ENCODE assay signal across 8 mouse cellular contexts in genomic region chr16:45757421-45758078, GRCm38 (mm10). TPM values are rescaled to one million over a fixed set of nuclear protein-coding genes. Genes with fewer than 3 reads are reported as not detected.
A peak's percentile ranks its signal among the peaks of the same experiment; 100 is the strongest.
DNase-seq lines count a peak whose midpoint lies in the region; ATAC-seq and TF ChIP-seq lines count a peak whose summit lies in the region.
"Had no signal": no experiment of that assay in that cellular context is flagged by ENCODE, and none has a peak within 500 bp of the region (broad histone marks: within the 10 kb centered on the region; RNA-seq: fewer than 3 reads in every experiment).

No protein-coding gene starts in this region.

- no peaks in the 10 kb centered on the region for H3K4me1 ChIP-seq in embryonic facial prominence, embryonic 13.5 days
- peaks cover 2% of the 10 kb centered on the region for H3K4me1 ChIP-seq in liver, adult 2 months (ENCODE audit: control insufficient read depth, insufficient read depth, low read length)

- 84% methylated on average over 12 of the region's 12 CpGs for WGBS in embryonic facial prominence, embryonic 13.5 days
- 78% methylated on average over 12 of the region's 12 CpGs for WGBS in liver, adult 2 months

- H3K27ac ChIP-seq in embryonic facial prominence, embryonic 13.5 days = peak overlapping the region; percentile 24; the same call in 1 of the 2 replicates
- H3K27ac ChIP-seq in liver, adult 2 months (replicated peaks; ENCODE audit: insufficient read depth, low read depth, low read length) = peak overlapping the region; percentile 91
- H3K27ac ChIP-seq: liver, embryonic 14.5 days had no signal

- H3K79me2 ChIP-seq in liver, adult 2 months (ENCODE audit: control insufficient read depth, insufficient read depth, low read length) = no peaks in the 10 kb centered on the region

- no peak overlapping the region for H3K4me3 ChIP-seq in embryonic facial prominence, embryonic 13.5 days
- H3K4me3 ChIP-seq in liver, adult 2 months (ENCODE audit: insufficient read depth, low read depth, low read length) = no peak overlapping the region

- peaks cover 27% of the 10 kb centered on the region for H3K36me3 ChIP-seq in embryonic facial prominence, embryonic 13.5 days
- peaks cover 30% of the 10 kb centered on the region for H3K36me3 ChIP-seq in liver, adult 2 months (ENCODE audit: control insufficient read depth, insufficient read depth, low read length)

- H3K9ac ChIP-seq in embryonic facial prominence, embryonic 13.5 days = no peak overlapping the region
- no peak overlapping the region for H3K9ac ChIP-seq in liver, adult 2 months (ENCODE audit: low read depth, low read length)
- H3K9ac ChIP-seq: liver, embryonic 14.5 days had no signal

- H3K4me2 ChIP-seq in embryonic facial prominence, embryonic 13.5 days = no peak overlapping the region

- H3K9me3 ChIP-seq in embryonic facial prominence, embryonic 13.5 days = no peaks in the 10 kb centered on the region

- TF ChIP-seq CTCF in liver, adult 2 months (IDR thresholded peaks at IDR 0.05; ENCODE audit: low read depth, low read length) = no peak

- H3K27me3 ChIP-seq in embryonic facial prominence, embryonic 13.5 days = no peaks in the 10 kb centered on the region
- no peaks in the 10 kb centered on the region for H3K27me3 ChIP-seq in liver, adult 2 months (ENCODE audit: control insufficient read depth, insufficient read depth, low read length)

- no peak for TF ChIP-seq POLR2A in liver, adult 2 months (IDR thresholded peaks at IDR 0.05; ENCODE audit: extremely low read depth, insufficient read depth, low read length)

- no peak for ATAC-seq in embryonic facial prominence, embryonic 13.5 days (ENCODE audit: insufficient number of reproducible peaks, insufficient read depth, low FRiP score, low TSS enrichment, low read depth)
- peak; percentile 46 to 57 for ATAC-seq in hematopoietic stem cell, adult 5-6 weeks (replicated peaks in 1 of 2; ENCODE audit: insufficient read depth in 1 of 2, low FRiP score in 2 of 2, low TSS enrichment in 1 of 2, low read depth in 1 of 2, poor library complexity in 2 of 2, severe bottlenecking in 2 of 2)
- ATAC-seq in erythroid progenitor cell, adult 5-6 weeks (replicated peaks; ENCODE audit: low FRiP score, poor library complexity, severe bottlenecking) = no peak

- DNase-seq in adrenal gland, adult 2 months = peak; percentile 68
- peak; percentile 20 for DNase-seq in liver, adult 2 months (ENCODE audit: extremely low read depth, low read depth, low spot score)
- DNase-seq in urinary bladder, postnatal 4 days (ENCODE audit: low spot score in 2 of 2) = no peak
- no peak for DNase-seq in testis, postnatal 14 days (ENCODE audit: low spot score)

RNA-seq across cellular contexts. Expression of gene Abhd10, which starts 14.8 kb away (rescaled TPM):
- total RNA-seq in adrenal gland, adult 2 months (2021) = 10 to 100 TPM; 16.0 to 26.7 TPM
- 4.2 and 5.9 TPM in 2 replicates for polyA plus RNA-seq in adrenal gland, adult 2 months (2012; rRNA removed)
- polyA plus RNA-seq in embryonic facial prominence, embryonic 13.5 days (2015; fragmentation: Nextera tagmentation; extraction: Ambion mirVana) = 39.0 and 40.4 TPM in 2 replicates
- total RNA-seq in hematopoietic stem cell, adult 5-6 weeks (2017) = 17.7 and 27.3 TPM in 2 replicates
- 4.6 and 7.2 TPM in 2 replicates for total RNA-seq in liver, adult 2 months (2014; rRNA removed)
- 2.5 and 5.1 TPM in 2 replicates for polyA plus RNA-seq in liver, adult 2 months (2012; rRNA removed)
- 9.0 and 21.4 TPM in 2 replicates for total RNA-seq in erythroid progenitor cell, adult 5-6 weeks (2015; ENCODE audit: low replicate concordance)
- 18.5 and 20.4 TPM in 2 replicates for total RNA-seq in erythroid progenitor cell, adult 5-6 weeks (2017; ENCODE audit: low replicate concordance)

RNA-seq across cellular contexts. Expression of gene Tagln3, which starts 33.1 kb away (rescaled TPM):
- total RNA-seq in adrenal gland, adult 2 months (2021) = 1 to 10 TPM; 4.3 TPM
- polyA plus RNA-seq in adrenal gland, adult 2 months (2012; rRNA removed) = 0.88 and 1.8 TPM in 2 replicates
- 22.2 and 25.4 TPM in 2 replicates for polyA plus RNA-seq in embryonic facial prominence, embryonic 13.5 days (2015; fragmentation: Nextera tagmentation; extraction: Ambion mirVana)
- total RNA-seq in hematopoietic stem cell, adult 5-6 weeks (2017) = not detected in 2 replicates
- total RNA-seq in liver, adult 2 months (2014; rRNA removed) = 0.54 and 0.55 TPM in 2 replicates
- polyA plus RNA-seq in liver, adult 2 months (2012; rRNA removed) = 0.09 and 0.43 TPM in 2 replicates
- total RNA-seq in erythroid progenitor cell, adult 5-6 weeks (2015; ENCODE audit: low replicate concordance) = 1.4 and 2.5 TPM in 2 replicates
- total RNA-seq in erythroid progenitor cell, adult 5-6 weeks (2017; ENCODE audit: low replicate concordance) = 0.30 TPM in 1 of 2 replicates, not detected in the other

Comparison
In these comparisons a context has a peak if more than half of its experiments do, and no peak if none do; other contexts are left out.
1. DNase-seq: peak in adrenal gland, adult 2 months (single experiment) and liver, adult 2 months (single experiment); none in urinary bladder, postnatal 4 days (0 of 2) and testis, postnatal 14 days (single experiment).
2. ATAC-seq: peak in hematopoietic stem cell, adult 5-6 weeks (2 of 2); none in embryonic facial prominence, embryonic 13.5 days (single experiment) and erythroid progenitor cell, adult 5-6 weeks (single experiment).